Mouse (Mus musculus) liver, embryonic 14.5 days (tissue): ENCODE results near the gene Dao.

Source experiments
- CTCF ChIP-seq: IDR thresholded peaks from 2 replicates; pipeline ENCODE4 v1.5.1; 2016; ENCODE audit warnings: antibody characterized with exemption, low read depth, control low read depth
- EP300 ChIP-seq: IDR thresholded peaks from 2 replicates; pipeline ENCODE4 v1.6.1; 2016; ENCODE audit warnings: antibody characterized with exemption, low read depth

- TF ChIP-seq CTCF (no peak), EP300 (no peak)
These were observed 29.7 kb upstream of the Dao start for GRCm38 (mm10) chr5:113973790-113974189.
